Mouse (Mus musculus): ENCODE results near the gene Chst13.

GRCm38 (mm10) chr6:90308839-90309778 is 15.9 kb downstream of the Chst13 start:
- TF ChIP-seq CTCF (IDR thresholded peaks at IDR 0.05) (no peak), EP300 (IDR thresholded peaks at IDR 0.05) (no peak)

Data from lung, postnatal 0 days (tissue).